In genomic region chr6:36972494-36972893, GRCm38 (mm10) we compare ENCODE assay signal across 27 mouse cellular contexts.
A peak's percentile ranks its signal among the peaks of the same experiment; 100 is the strongest.
DNase-seq lines count a peak whose midpoint lies in the region; ATAC-seq lines count a peak whose summit lies in the region.
"Had no signal": no experiment of that assay in that cellular context is flagged by ENCODE, and none has a peak within 500 bp of the region (broad histone marks: within the 10 kb centered on the region; RNA-seq: fewer than 3 reads in every experiment).

No protein-coding gene starts in this region.

- H3K9ac ChIP-seq in kidney, embryonic 15.5 days = no peak overlapping the region
- H3K9ac ChIP-seq in limb, embryonic 15.5 days = no peak overlapping the region
- H3K9ac ChIP-seq: embryonic facial prominence, embryonic 12.5 days; forebrain, embryonic 13.5 days; heart, embryonic 13.5 days; limb, embryonic 12.5 days; liver, embryonic 12.5 days; lung, embryonic 15.5 days; midbrain, embryonic 15.5 days; neural tube, embryonic 12.5 days had no signal

- H3K27ac ChIP-seq in kidney, embryonic 15.5 days = peak overlapping the region; percentile 38; the same call in 1 of the 2 replicates
- 0 out of 2 replicates have a peak overlapping the region, but pooled peaks have one; percentile 33 for H3K27ac ChIP-seq in limb, embryonic 15.5 days
- no peak overlapping the region for H3K27ac ChIP-seq in limb, embryonic 10.5 days
- H3K27ac ChIP-seq: embryonic facial prominence, embryonic 12.5 days; forebrain, embryonic 13.5 days; heart, embryonic 13.5 days; hindbrain, postnatal 0 days; limb, embryonic 12.5 days; liver, embryonic 12.5 days; lung, embryonic 15.5 days; macrophage; midbrain, embryonic 15.5 days; neural tube, embryonic 12.5 days; stomach, postnatal 0 days had no signal

- no peak overlapping the region for H3K4me3 ChIP-seq in kidney, embryonic 15.5 days (replicated peaks)
- no peak overlapping the region for H3K4me3 ChIP-seq in limb, embryonic 15.5 days
- H3K4me3 ChIP-seq in limb, embryonic 10.5 days = no peak overlapping the region
- H3K4me3 ChIP-seq: embryonic facial prominence, embryonic 12.5 days; forebrain, embryonic 13.5 days; heart, embryonic 13.5 days; limb, embryonic 12.5 days; liver, embryonic 12.5 days; lung, embryonic 15.5 days; midbrain, embryonic 15.5 days; neural tube, embryonic 12.5 days had no signal

- DNase-seq in gastrocnemius, postnatal 4 days (ENCODE audit: low spot score in 2 of 2) = peak; percentile 24 to 31
- DNase-seq in gastrocnemius, postnatal 36 days = no peak
- DNase-seq in kidney, adult 18-20 months = no peak
- DNase-seq in limb, embryonic 10.5 days (ENCODE audit: low spot score) = no peak
- DNase-seq in adrenal gland, adult (ENCODE audit: inconsistent age in 2 of 2, low spot score in 1 of 2) = no peak
- DNase-seq: adrenal gland, adult 8-10 months; cerebellum, adult 18-20 months; cerebellum, postnatal 14 days; right cerebral cortex, postnatal 14 days; thymus, adult 2 months; thymus, postnatal 4 days had no signal

- H3K36me3 ChIP-seq in kidney, embryonic 15.5 days = no peaks in the 10 kb centered on the region
- H3K36me3 ChIP-seq in limb, embryonic 15.5 days = no peaks in the 10 kb centered on the region
- H3K36me3 ChIP-seq in limb, embryonic 10.5 days = no peaks in the 10 kb centered on the region
- H3K36me3 ChIP-seq: embryonic facial prominence, embryonic 12.5 days; heart, embryonic 13.5 days; limb, embryonic 12.5 days; liver, embryonic 12.5 days; lung, embryonic 15.5 days; neural tube, embryonic 12.5 days had no signal

- H3K9me3 ChIP-seq in kidney, embryonic 15.5 days (replicated peaks) = no peaks in the 10 kb centered on the region
- no peaks in the 10 kb centered on the region for H3K9me3 ChIP-seq in limb, embryonic 15.5 days
- H3K9me3 ChIP-seq in limb, embryonic 10.5 days (replicated peaks) = no peaks in the 10 kb centered on the region
- H3K9me3 ChIP-seq: embryonic facial prominence, embryonic 12.5 days; forebrain, embryonic 13.5 days; heart, embryonic 13.5 days; limb, embryonic 12.5 days; liver, embryonic 12.5 days; lung, embryonic 15.5 days; midbrain, embryonic 15.5 days; neural tube, embryonic 12.5 days had no signal

- peaks cover 16% of the 10 kb centered on the region for H3K4me1 ChIP-seq in kidney, embryonic 15.5 days
- 0 out of 2 replicates have a peak, but pooled peaks cover 2% of the 10 kb centered on the region for H3K4me1 ChIP-seq in limb, embryonic 15.5 days
- H3K4me1 ChIP-seq in limb, embryonic 10.5 days = peaks cover 5% of the 10 kb centered on the region; the same call in 1 of the 2 replicates
- H3K4me1 ChIP-seq: embryonic facial prominence, embryonic 12.5 days; forebrain, embryonic 13.5 days; limb, embryonic 12.5 days; liver, embryonic 12.5 days; lung, embryonic 15.5 days; midbrain, embryonic 15.5 days; neural tube, embryonic 12.5 days had no signal

- H3K27me3 ChIP-seq in kidney, embryonic 15.5 days = no peaks in the 10 kb centered on the region
- H3K27me3 ChIP-seq in limb, embryonic 15.5 days = no peaks in the 10 kb centered on the region
- H3K27me3 ChIP-seq in limb, embryonic 10.5 days (ENCODE audit: low read depth, poor library complexity, severe bottlenecking) = no peaks in the 10 kb centered on the region
- H3K27me3 ChIP-seq: embryonic facial prominence, embryonic 12.5 days; forebrain, embryonic 13.5 days; heart, embryonic 13.5 days; limb, embryonic 12.5 days; liver, embryonic 12.5 days; lung, embryonic 15.5 days; midbrain, embryonic 15.5 days; neural tube, embryonic 12.5 days had no signal

- H3K4me2 ChIP-seq in kidney, embryonic 15.5 days = no peak overlapping the region
- no peak overlapping the region for H3K4me2 ChIP-seq in limb, embryonic 15.5 days
- H3K4me2 ChIP-seq: embryonic facial prominence, embryonic 12.5 days; forebrain, embryonic 13.5 days; heart, embryonic 13.5 days; limb, embryonic 12.5 days; liver, embryonic 12.5 days; lung, embryonic 15.5 days; midbrain, embryonic 15.5 days; neural tube, embryonic 12.5 days had no signal

- intact Hi-C loops in gastrocnemius, postnatal 36 days (cut with DNase I) = no loop called here

- ATAC-seq in kidney, embryonic 15.5 days (replicated peaks; ENCODE audit: low FRiP score) = peak; percentile 52; the same call in 1 of the 2 replicates
- no peak for ATAC-seq in limb, embryonic 15.5 days (ENCODE audit: insufficient number of reproducible peaks, low FRiP score, low TSS enrichment, low read depth)
- ATAC-seq: CD4-positive, CD25-positive, alpha-beta regulatory T cell, adult 4 months; forebrain, embryonic 13.5 days; hindbrain, postnatal 0 days; intestine, embryonic 16.5 days; liver, embryonic 12.5 days; midbrain, embryonic 15.5 days; Patski had no signal

- WGBS in kidney, embryonic 15.5 days = 49% methylated on average over 1 of the region's 1 CpGs
- WGBS in limb, embryonic 15.5 days = 34% methylated on average over 1 of the region's 1 CpGs
- WGBS in limb, embryonic 10.5 days = 74% methylated on average over 1 of the region's 1 CpGs

Comparison
In these comparisons a context has a peak if more than half of its experiments do, and no peak if none do; other contexts are left out.
1. DNase-seq: peak in gastrocnemius, postnatal 4 days (2 of 2); none in gastrocnemius, postnatal 36 days (0 of 2), kidney, adult 18-20 months (single experiment), limb, embryonic 10.5 days (single experiment) and adrenal gland, adult (0 of 2).